Mouse (Mus musculus) neural tube, embryonic 15.5 days (tissue): ENCODE data around the gene Slc12a1. TPM values are rescaled to one million over a fixed set of nuclear protein-coding genes. Genes with fewer than 3 reads are reported as not detected.

Experiments
- ATAC-seq: fragments of 200-750 bp; cut with Nextera tagmentation; 2 replicates; pipeline ENCODE4 v1.8.0; 2017; ENCODE audit warnings: mild to moderate bottlenecking, moderate TSS enrichment, moderate library complexity; ENCODE audit not compliant: low FRiP score
- H3K27ac ChIP-seq: fragments of 300-500 bp; sonication (generic); replicated peaks from 2 replicates; pipeline ENCODE4 v1.5.1; 2015; ENCODE audit warnings: mild to moderate bottlenecking, inconsistent platforms
- H3K27me3 ChIP-seq: fragments of 300-500 bp; sonication (generic); replicated peaks from 2 replicates; pipeline ENCODE4 v1.6.1; 2015; ENCODE audit warnings: inconsistent platforms
- H3K36me3 ChIP-seq: fragments of 300-500 bp; sonication (generic); 2 replicates; pipeline ENCODE4 v1.6.1; 2015; ENCODE audit warnings: inconsistent platforms
- H3K4me1 ChIP-seq: fragments of 300-500 bp; sonication (generic); 2 replicates; pipeline ENCODE4 v1.6.1; 2015; ENCODE audit warnings: inconsistent platforms
- H3K4me2 ChIP-seq: fragments of 300-500 bp; sonication (generic); 2 replicates; pipeline ENCODE4 v1.6.1; 2015; ENCODE audit warnings: inconsistent platforms, mild to moderate bottlenecking, moderate library complexity
- H3K4me3 ChIP-seq: fragments of 300-500 bp; sonication (generic); replicated peaks from 2 replicates; pipeline ENCODE4 v1.5.1; 2015; ENCODE audit warnings: mild to moderate bottlenecking, inconsistent platforms
- H3K9ac ChIP-seq: fragments of 300-500 bp; sonication (generic); replicated peaks from 2 replicates; pipeline ENCODE4 v1.6.1; 2015; ENCODE audit warnings: mild to moderate bottlenecking, inconsistent platforms
- H3K9me3 ChIP-seq: fragments of 300-500 bp; sonication (generic); replicated peaks from 2 replicates; pipeline ENCODE4 v1.6.1; 2016; ENCODE audit warnings: inconsistent platforms
- WGBS: fragments of 180-500 bp; shearing (Covaris S2); methylation state at CpG from one replicate; pipeline ENCODE4 v1.1.7; 2015; ENCODE audit warnings: mixed read lengths; 5-methylcytosine and 5-hydroxymethylcytosine counted together
- polyA plus RNA-seq: library from polyadenylated mRNA; unstranded; fragments of >200 nt; fragmentation: Nextera tagmentation; extraction: Ambion mirVana; gene quantifications from 2 replicates; pipeline ENCODE4 v1.2.1, GENCODE M21; 2015

Slc12a1 gene
- polyA plus RNA-seq, 1 experiment from 2014 or later, result 0.06 TPM

DNA sequence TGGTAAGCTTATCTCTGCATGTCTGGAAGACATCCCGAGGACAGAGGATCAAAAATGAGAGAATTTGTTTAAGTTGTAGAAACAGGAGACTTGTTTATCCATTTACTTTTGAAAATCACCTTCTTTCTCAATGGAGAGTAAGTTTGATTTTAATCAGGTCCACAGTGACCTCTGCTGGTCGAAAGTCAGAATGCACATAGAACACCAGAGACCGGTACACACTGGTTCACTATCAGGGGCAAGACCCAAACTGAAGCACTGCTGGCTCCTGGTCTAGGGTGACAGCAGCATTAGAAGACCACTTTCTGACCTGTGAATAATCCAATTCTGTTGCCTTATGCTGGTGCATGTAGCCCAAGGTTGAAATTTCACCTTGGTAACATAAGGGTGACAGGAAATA is 62.3 kb downstream of the Slc12a1 start:
- Histone ChIP-seq H3K27me3 (no peaks in the 10 kb centered on the region), H3K27ac (no peak overlapping the region), H3K9ac (no peak overlapping the region), H3K4me2 (no peak overlapping the region), H3K9me3 (no peaks in the 10 kb centered on the region), H3K4me1 (peaks cover 3% of the 10 kb centered on the region; the same call in 1 of the 2 replicates), H3K4me3 (no peak overlapping the region), H3K36me3 (no peaks in the 10 kb centered on the region)
- WGBS, result 6% methylated on average over 3 of the region's 3 CpGs
- ATAC-seq, result no peak

DNA sequence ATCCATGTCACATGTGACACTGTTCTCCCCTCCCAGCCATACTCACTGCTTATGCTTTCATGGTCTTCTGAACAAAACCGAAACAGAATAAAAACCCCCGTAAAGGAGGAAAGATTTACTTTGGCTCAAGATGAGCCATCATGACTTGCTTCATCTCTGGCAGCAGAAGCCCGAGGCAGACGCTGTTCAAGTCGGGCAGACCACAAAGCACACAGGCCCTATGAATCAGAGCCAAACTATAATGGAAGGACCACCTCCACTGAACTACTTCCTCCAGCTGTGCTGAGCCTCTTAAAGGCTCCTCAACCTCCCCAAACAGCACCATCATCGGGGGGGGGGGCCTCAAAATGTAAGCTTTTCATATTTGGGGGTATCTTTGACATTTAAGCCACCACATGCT is 65.0 kb downstream of the Slc12a1 start:
- Histone ChIP-seq H3K4me3 (no peak overlapping the region), H3K9me3 (no peaks in the 10 kb centered on the region), H3K4me2 (no peak overlapping the region), H3K4me1 (no peaks in the 10 kb centered on the region), H3K36me3 (no peaks in the 10 kb centered on the region), H3K27me3 (no peaks in the 10 kb centered on the region), H3K9ac (no peak overlapping the region), H3K27ac (no peak overlapping the region)
- no peak for ATAC-seq
- 65% methylated on average over 6 of the region's 6 CpGs for WGBS

DNA sequence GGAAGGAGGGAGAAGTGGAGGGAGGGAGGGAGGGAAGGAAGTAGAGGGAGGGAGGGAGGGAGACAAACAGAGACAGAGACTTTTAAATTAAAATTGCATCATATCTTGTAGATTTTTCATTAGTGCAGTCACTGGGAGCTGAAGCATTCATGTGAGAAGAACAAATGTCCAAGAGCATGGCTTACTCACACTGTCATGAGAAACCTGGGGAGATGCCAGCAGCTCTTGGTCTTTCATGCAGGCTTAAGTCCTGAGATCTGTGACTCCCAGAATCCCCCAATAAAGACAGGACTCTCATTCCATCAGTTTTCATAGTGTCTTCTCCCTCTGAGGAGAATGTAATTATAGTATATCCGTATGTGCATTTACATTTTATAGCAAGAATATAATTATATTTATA is 66.3 kb downstream of the Slc12a1 start:
- no peaks in the 10 kb centered on the region for H3K36me3 ChIP-seq
- no peak for ATAC-seq
- no peak overlapping the region for H3K4me2 ChIP-seq
- H3K9ac ChIP-seq, result no peak overlapping the region
- H3K27ac ChIP-seq, result no peak overlapping the region
- no peaks in the 10 kb centered on the region for H3K27me3 ChIP-seq
- H3K4me1 ChIP-seq, result no peaks in the 10 kb centered on the region
- WGBS, result 90% methylated on average over 1 of the region's 1 CpGs
- H3K9me3 ChIP-seq, result no peaks in the 10 kb centered on the region
- H3K4me3 ChIP-seq, result no peak overlapping the region

GRCm38 (mm10) chr2:125219268-125219667 is 67.0 kb downstream of the Slc12a1 start:
- Histone ChIP-seq H3K4me3 (no peak overlapping the region), H3K27ac (no peak overlapping the region), H3K27me3 (no peaks in the 10 kb centered on the region), H3K9me3 (no peaks in the 10 kb centered on the region), H3K4me1 (no peaks in the 10 kb centered on the region), H3K4me2 (no peak overlapping the region), H3K9ac (no peak overlapping the region), H3K36me3 (no peaks in the 10 kb centered on the region)
- ATAC-seq, result no peak
- WGBS, result 68% methylated on average over 3 of the region's 3 CpGs

GRCm38 (mm10) chr2:125221673-125222072 is 69.4 kb downstream of the Slc12a1 start:
- no peaks in the 10 kb centered on the region for H3K9me3 ChIP-seq
- no peaks in the 10 kb centered on the region for H3K4me1 ChIP-seq
- H3K4me2 ChIP-seq, result no peak overlapping the region
- H3K4me3 ChIP-seq, result no peak overlapping the region
- no peaks in the 10 kb centered on the region for H3K27me3 ChIP-seq
- H3K36me3 ChIP-seq, result no peaks in the 10 kb centered on the region
- ATAC-seq, result no peak
- H3K27ac ChIP-seq, result no peak overlapping the region
- WGBS, result 87% methylated on average over 1 of the region's 1 CpGs
- H3K9ac ChIP-seq, result no peak overlapping the region

DNA sequence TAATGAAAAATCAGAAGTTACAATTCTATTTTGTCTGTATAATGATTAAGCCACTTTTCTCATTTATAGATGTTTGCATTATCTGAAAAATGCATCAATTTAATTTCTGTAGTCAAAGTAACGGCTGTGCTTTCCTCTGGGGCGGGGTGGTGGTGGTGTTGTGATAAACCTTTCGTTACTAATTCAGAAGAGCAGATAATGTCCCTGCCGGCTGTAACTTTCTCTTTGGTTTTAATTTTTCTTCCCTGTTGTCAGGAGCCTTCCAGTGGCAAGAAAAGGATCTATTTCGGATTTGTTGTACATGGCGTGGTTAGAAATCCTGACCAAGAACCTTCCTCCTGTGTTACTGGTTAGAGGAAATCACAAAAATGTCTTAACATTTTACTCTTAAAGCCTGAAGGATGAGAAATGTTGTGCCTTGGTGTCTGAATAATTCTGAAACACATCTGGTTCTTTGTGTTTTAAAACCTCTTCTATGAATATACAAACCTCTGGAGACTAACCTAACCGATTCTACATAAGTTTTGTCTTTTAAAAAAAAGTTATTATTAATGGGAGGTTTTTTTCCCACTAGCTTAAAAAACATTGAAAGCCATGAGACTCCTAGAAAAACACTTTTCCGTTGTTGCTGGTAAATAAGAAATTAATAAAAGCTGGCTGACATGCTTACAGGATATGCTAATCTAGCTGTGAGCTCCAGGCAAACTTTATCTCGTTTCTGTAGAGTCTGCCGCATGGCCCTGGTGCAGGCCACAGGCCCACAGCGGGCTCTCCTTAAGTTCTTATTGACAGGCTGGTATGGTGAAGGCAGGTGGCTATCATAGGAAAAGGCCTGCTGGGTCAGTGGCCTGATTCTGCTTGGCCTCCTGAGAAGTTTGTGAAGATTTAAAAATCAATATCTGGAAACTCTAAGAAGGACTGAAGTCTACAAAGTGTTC is 76.4 kb downstream of the Slc12a1 start:
- Histone ChIP-seq H3K4me2 (no peak overlapping the region), H3K27ac (no peak overlapping the region), H3K9me3 (no peaks in the 10 kb centered on the region), H3K4me3 (no peak overlapping the region), H3K36me3 (no peaks in the 10 kb centered on the region), H3K9ac (no peak overlapping the region), H3K4me1 (no peaks in the 10 kb centered on the region), H3K27me3 (no peaks in the 10 kb centered on the region)
- ATAC-seq, result no peak
- 88% methylated on average over 11 of the region's 11 CpGs for WGBS

DNA sequence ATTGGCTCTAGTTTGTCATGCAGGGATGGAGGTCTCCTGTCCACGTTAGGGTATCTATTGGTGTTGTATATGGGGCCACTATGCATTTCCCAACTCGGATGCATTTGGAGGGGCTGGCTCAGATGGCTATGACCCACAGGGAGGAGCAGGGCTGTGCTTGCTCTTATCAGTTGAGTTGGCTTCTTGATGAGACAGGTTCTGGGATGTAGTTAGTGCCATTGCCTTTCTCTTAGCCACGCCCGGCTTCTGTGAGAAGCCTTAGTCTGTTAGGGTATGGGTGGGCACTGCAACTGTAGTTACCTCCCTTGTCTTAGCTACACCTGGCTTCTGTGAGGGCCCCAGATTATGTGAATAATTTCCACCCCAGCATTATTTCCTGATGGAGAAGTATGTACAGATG is 79.9 kb downstream of the Slc12a1 start:
- Histone ChIP-seq H3K36me3 (no peaks in the 10 kb centered on the region), H3K27ac (no peak overlapping the region), H3K4me3 (no peak overlapping the region), H3K4me2 (no peak overlapping the region), H3K9me3 (no peaks in the 10 kb centered on the region), H3K27me3 (no peaks in the 10 kb centered on the region), H3K4me1 (no peaks in the 10 kb centered on the region), H3K9ac (no peak overlapping the region)
- no peak for ATAC-seq
- whole genome bisulfite sequencing, result 86% methylated on average over 4 of the region's 4 CpGs

DNA sequence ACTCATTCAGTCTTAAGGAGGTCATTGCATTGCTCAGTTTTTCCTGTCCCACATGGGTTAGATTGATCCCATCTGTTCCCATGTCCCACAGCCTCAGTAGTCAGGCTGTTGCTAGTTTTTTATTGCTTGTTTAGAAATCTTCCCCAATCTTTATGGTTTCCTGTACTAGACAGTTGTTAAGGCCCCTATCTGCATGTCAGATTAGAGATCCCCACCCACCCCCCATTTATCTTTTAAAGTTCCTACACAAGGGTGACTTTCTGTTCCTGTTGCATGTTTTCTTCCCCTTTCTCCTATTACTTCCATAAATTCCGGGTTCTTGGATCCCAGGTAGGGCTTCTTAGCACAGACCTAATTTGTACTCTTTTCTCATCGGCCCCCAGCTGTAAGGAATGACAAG is 81.2 kb downstream of the Slc12a1 start:
- Histone ChIP-seq H3K4me1 (no peaks in the 10 kb centered on the region), H3K4me2 (no peak overlapping the region), H3K4me3 (no peak overlapping the region), H3K27me3 (no peaks in the 10 kb centered on the region), H3K9ac (no peak overlapping the region), H3K9me3 (no peaks in the 10 kb centered on the region), H3K36me3 (no peaks in the 10 kb centered on the region), H3K27ac (no peak overlapping the region)
- whole genome bisulfite sequencing, result 86% methylated on average over 2 of the region's 2 CpGs
- ATAC-seq, result no peak

DNA sequence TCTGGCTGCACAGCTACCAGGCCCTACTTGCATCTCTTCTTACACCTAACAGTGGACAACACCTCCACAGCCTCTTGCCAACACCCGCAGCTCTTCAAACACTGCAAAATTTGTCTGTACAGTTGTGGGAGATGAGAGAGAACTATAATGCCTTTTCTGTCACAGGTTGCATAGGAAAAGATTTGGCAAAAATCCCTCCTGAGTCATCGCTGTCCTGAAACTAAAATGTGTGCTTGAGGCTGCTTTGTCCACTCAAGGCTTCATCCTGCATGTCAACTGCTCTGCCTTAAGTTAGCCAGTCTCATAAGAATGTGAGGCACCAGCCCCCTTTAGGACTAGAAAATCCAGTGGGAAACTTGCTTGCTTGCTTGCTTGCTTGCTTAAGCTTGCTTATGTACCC is 81.7 kb downstream of the Slc12a1 start:
- Histone ChIP-seq H3K27me3 (no peaks in the 10 kb centered on the region), H3K36me3 (no peaks in the 10 kb centered on the region), H3K27ac (no peak overlapping the region), H3K4me1 (no peaks in the 10 kb centered on the region), H3K4me2 (no peak overlapping the region), H3K9ac (no peak overlapping the region), H3K9me3 (no peaks in the 10 kb centered on the region), H3K4me3 (no peak overlapping the region)
- 93% methylated on average over 2 of the region's 2 CpGs for WGBS
- ATAC-seq, result no peak

GRCm38 (mm10) chr2:125245545-125246285 is 93.4 kb downstream of the Slc12a1 start:
- H3K9me3 ChIP-seq, result no peaks in the 10 kb centered on the region
- WGBS, result 95% methylated on average over 3 of the region's 3 CpGs
- ATAC-seq, result no peak

GRCm38 (mm10) chr2:125246669-125247068 is 94.4 kb downstream of the Slc12a1 start:
- ATAC-seq, result peak; percentile 0; the same call in 1 of the 2 replicates

More at GRCm38 (mm10) chr2:125245545-125246285, 93.4 kb downstream of the Slc12a1 start:
- H3K27ac ChIP-seq, result no peak overlapping the region
- H3K36me3 ChIP-seq, result no peaks in the 10 kb centered on the region
- no peaks in the 10 kb centered on the region for H3K27me3 ChIP-seq
- no peak overlapping the region for H3K4me3 ChIP-seq
- peaks cover 18% of the 10 kb centered on the region for H3K4me1 ChIP-seq
- no peak overlapping the region for H3K9ac ChIP-seq
- H3K4me2 ChIP-seq, result no peak overlapping the region

More at GRCm38 (mm10) chr2:125246669-125247068, 94.4 kb downstream of the Slc12a1 start:
- 17% methylated on average over 9 of the region's 9 CpGs for WGBS
- peak overlapping the region; percentile 89 for H3K27ac ChIP-seq
- peak overlapping the region; percentile 73 for H3K4me3 ChIP-seq
- peak overlapping the region; percentile 71; the same call in 1 of the 2 replicates for H3K9ac ChIP-seq
- H3K27me3 ChIP-seq, result no peaks in the 10 kb centered on the region
- H3K4me2 ChIP-seq, result peak overlapping the region; percentile 79
- no peaks in the 10 kb centered on the region for H3K9me3 ChIP-seq
- no peaks in the 10 kb centered on the region for H3K36me3 ChIP-seq
- peaks cover 18% of the 10 kb centered on the region for H3K4me1 ChIP-seq
